Mouse (Mus musculus) T-cell, adult 66 days (primary cell): Measurements from ENCODE around the gene Csnk2a2. TPM values are rescaled to one million over a fixed set of nuclear protein-coding genes. Genes with fewer than 3 reads are reported as not detected.

Experiments
- total RNA-seq, 2 experiments: library from RNA; stranded (reverse); gene quantifications; 3 replicates in 1 of 2; 4 replicates in 1 of 2; pipeline ENCODE4 v1.2.4; 2023

Csnk2a2 gene
- total RNA-seq, result 10 to 100 TPM; 78.7 to 84.2 TPM

DNA sequence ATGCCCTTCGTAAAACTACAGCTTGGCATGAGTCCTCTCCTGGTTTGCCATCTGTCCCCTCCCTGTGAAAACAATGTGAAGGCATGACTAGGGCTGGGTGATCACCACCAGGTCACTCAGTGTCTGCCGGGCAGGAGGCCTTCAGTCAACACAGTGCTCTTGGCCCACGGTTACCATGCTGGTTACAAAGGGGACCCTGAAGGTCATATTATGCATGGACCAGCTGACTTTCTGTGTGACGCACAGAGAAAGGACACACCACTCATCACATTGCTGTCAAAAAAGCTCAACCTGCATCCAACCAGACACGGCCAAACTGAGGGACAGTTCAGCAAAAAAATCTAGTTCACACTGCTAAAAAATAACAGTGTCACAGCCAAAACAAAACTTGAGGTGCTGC lies at the start of gene Csnk2a2:
TSS of gene Csnk2a2 (minus strand) at position 34 of the 400 bp plus-strand sequence.

DNA sequence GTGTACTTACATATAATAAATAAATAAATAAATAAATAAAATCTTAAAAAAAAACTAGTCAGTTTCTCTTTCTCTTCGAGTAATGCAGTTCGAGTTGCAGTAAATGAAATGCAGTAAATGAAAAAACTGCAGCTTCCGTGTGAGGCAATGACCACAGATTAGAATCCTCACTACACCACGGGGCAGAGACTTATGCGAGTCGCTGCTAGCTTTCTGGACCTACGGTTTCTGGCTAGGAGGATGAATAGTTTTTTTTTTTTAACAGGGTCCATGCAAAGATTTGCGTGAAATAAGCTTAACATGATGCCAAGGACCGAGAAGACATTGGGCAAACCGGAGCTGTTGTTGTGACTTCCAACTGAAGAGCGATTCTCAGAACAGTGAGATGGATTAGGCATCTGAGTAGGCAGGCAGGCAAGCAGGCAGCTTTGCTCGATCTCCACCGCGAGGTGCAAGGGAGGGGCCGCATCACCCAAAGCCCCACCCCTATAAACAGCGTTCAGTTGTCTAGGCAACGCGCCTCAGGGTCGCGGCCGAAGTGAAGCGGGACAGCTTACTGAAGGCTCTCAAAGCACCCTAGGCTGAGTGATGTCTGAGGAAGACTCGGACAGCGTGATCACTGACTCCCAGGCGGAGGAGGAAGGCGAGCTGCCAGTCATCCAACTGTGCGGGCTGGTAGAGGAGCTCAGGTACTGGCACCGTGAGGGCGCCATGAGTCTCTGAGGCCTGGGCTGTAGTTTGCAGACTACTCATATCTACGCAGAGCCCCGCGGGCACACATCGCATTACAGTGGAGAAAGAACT lies 43.9 kb upstream of the Csnk2a2 start, which contains the start of gene Ccdc113:
TSS of gene Ccdc113 (plus strand) at position 502 of the 804 bp plus-strand sequence.

DNA sequence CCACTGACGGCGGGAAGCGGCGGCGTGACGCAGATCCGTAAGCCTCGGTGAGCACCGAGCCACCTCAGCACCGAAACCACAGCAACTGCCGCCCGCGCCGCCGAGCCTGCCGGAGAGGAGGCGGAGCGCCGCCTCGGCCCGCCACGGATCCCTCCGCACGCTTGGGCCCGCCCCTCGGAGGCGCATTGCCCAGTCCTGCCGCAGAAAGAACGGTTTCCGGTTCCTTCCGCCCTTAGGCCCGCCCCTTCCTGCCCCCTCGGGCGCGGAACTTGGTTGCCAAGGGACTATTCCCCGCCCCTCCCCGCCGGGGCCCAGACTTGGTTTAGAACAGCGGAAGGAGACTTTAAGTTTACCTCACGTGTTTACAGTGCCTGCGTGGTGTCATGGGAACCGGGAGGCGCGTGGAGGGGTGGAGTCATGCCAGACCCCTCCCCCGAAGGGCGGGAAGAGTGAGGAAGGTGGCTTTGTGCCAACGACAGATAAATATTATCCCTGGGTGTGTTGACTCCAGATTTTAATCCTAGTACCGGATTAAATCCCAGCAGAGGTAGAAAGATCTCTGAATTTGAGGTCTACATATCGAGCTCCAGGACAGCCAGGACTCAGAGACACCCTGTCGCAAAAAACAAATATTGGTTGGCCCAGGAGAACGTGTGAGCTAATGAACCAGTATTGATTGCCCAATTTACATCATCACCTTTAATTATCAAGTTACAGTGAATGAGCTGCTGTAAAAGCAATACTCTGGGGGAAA lies 55.0 kb downstream of the Csnk2a2 start, which contains the start of gene Cfap20:
TSS of gene Cfap20 (minus strand) at position 184 of the 754 bp plus-strand sequence.

Other genes with a start within 250 kb of the Csnk2a2 start
- not detected for gene Cngb1, start 183.5 kb downstream of the Csnk2a2 start, total RNA-seq
- not detected for gene Tepp, start 179.5 kb downstream of the Csnk2a2 start, total RNA-seq
- 10 to 100 TPM; 19.9 to 20.9 TPM for gene Zfp319, start 158.1 kb downstream of the Csnk2a2 start, total RNA-seq
- 10 to 100 TPM; 33.1 to 42.0 TPM for gene Usb1, start 157.8 kb downstream of the Csnk2a2 start, total RNA-seq
- gene Mmp15, start 137.8 kb downstream of the Csnk2a2 start, total RNA-seq, result 1 to 10 TPM; 2.7 to 2.8 TPM
- 10 to 100 TPM; 42.0 to 44.2 TPM for gene Cfap20, start 55.2 kb downstream of the Csnk2a2 start, total RNA-seq
- gene Ccdc113, start 44.0 kb upstream of the Csnk2a2 start, total RNA-seq, result not detected
- not detected for gene Prss54, start 86.3 kb upstream of the Csnk2a2 start, total RNA-seq
- 1 to 10 TPM; 4.9 to 5.5 TPM for gene Gins3, start 143.4 kb upstream of the Csnk2a2 start, total RNA-seq
- gene Ndrg4, start 186.9 kb upstream of the Csnk2a2 start, total RNA-seq, result 1 to 10 TPM in 1 of 2 experiments, not detected in 1; 1.1 TPM
- 10 to 100 TPM; 41.5 to 43.8 TPM for gene Setd6, start 225.8 kb upstream of the Csnk2a2 start, total RNA-seq